Mouse (Mus musculus): ENCODE data around the gene Antxr1. TPM values are rescaled to one million over a fixed set of nuclear protein-coding genes. Genes with fewer than 3 reads are reported as not detected.

Antxr1 gene
- polyA plus RNA-seq, 1 experiment from 2014 or later, result 25.1 TPM

DNA sequence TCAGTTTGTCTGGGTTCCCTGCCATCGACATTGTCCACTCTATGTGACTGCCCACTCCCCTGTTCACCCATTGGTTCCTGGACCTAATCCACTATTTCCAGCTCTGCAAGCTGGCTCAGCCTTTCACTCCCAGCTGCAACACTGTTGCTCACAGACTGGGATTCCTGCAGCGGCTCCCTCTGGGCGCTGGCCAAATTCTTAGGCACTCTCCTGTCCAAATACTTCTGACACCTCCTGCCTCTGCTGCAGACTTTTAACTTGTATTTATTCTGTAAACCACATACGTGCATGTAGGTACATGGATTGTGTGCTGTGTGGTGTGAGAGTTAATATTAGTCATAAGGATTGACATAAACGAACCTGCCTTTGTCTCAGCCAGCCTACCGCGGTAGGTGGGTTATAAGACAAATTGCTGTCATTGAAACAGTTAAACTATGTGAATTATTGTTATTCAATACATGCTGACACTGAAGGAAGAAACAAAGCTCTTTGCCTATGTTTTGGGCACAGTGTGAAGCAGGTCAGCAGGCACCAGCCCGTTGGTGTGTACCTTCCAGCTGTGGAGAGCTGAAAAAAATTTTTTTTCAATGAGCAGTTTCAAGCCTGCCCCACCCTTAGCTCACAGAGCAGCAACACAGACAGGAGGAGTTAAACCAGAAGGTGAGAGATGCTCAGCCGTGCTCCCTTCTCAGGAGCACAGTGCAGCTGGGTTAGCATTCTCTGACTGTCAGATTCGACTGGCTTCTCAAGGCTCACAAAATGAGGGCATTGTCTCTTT is 112.6 kb downstream of the Antxr1 start:
- in situ Hi-C loops (cut with MboI; ENCODE audit: low pct_unique_long_range_greater_than_20kb), result loop anchor here (5.0 kb wide), 1 partner anchor 54 kb away; no protein-coding TSS in a partner anchor
- no peaks in the 10 kb centered on the region for H3K27me3 ChIP-seq
- ATAC-seq (no peak), DNase-seq (ENCODE audit: low read depth, low spot score) (no peak)
- ChIA-PET CTCF (interaction anchor here (1.0 to 2.1 kb wide), 2 partner anchors 14 to 15 kb away, joined by 3 to 5 read pairs; no protein-coding TSS in a partner anchor), POLR2A (no interaction called here)
- no peak for TF ChIP-seq CTCF (IDR thresholded peaks at IDR 0.05)

DNA sequence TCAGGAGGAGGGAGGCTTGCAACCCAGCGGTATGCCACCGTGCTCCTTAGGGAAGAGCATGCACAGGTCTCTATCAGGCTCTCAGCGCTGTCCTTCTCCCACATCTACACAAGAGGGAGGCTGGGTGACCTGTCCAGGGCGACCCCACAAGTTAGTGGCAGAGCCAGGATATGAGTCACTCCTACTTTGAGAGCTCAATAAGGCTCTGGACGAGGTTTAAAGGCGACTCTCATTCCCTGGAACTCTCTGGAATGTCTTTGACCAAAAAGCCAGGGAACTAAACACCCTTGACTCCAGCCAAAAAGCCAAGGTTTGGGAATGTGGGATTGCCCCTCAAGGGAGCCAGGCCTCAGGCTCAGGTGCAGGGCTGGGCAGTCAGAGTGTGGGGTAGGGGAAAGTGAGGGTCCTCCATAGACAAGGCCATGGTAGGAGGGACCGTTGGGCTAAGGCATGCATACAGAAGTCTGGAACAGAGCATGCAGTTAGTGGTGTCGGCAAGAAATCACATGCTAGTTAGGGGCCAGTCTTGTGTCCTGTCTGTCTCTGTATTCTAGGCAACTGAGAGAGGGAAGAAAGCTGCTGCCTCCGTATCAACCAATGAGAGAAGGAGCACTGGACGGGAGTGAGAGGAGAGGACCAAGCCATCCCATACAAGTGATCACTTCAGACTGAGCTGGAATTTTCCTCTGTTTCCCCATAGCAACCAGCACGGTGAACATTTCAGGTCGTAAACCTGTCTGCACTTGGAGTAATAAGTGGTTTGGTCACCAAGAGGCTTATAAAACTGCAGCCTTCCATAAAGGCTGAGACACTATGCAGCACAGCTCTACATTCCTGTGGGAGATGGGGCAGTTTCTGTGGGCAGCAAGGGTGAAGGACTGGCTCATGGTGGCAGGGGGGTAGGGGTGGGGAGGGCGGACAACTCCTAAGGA is 116.3 kb downstream of the Antxr1 start:
- DNase-seq (ENCODE audit: low read depth, low spot score), result peak; percentile 77
- ATAC-seq, result peak; percentile 86
- in situ Hi-C loops (cut with MboI; ENCODE audit: low pct_unique_long_range_greater_than_20kb), result no loop called here
- ChIA-PET POLR2A (interaction anchor here (0.6 kb wide), 1 partner anchor 32 kb away, joined by 4 read pairs; no protein-coding TSS in a partner anchor), CTCF (interaction anchor here (0.9 to 1.0 kb wide), 2 partner anchors 14 to 35 kb away, joined by 3 to 4 read pairs; no protein-coding TSS in a partner anchor)
- no peaks in the 10 kb centered on the region for H3K27me3 ChIP-seq
- TF ChIP-seq CTCF (IDR thresholded peaks at IDR 0.05), result no peak

DNA sequence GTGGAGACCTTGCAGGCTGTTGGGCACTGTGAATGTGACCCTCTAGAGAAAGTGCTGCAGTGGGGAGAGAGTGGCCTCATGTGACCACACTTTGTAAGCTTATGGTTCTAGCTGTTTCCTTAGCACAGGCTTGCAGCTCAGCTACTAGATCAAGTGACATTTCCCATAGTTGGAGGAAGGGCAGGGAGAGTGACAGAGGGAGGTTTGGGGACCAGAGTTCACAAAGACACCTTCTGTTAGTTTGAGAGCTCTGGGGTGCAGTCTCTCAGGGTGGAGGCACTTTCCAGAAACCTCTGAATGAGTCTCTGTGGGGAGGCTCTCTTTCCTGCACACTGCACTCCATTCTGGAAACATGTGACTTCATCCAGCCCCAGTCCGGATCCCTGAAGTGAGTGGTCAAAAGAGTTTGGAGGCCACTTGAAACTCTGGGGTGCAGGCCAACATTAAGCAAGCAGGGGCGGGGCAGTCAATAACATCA is 119.5 kb downstream of the Antxr1 start:
- ChIA-PET CTCF (interaction anchor here (1.7 kb wide), 1 partner anchor 9 kb away, joined by 4 read pairs; no protein-coding TSS in a partner anchor), POLR2A (no interaction called here)
- no peak for TF ChIP-seq CTCF (IDR thresholded peaks at IDR 0.05)
- H3K27me3 ChIP-seq, result no peaks in the 10 kb centered on the region
- in situ Hi-C loops (cut with MboI; ENCODE audit: low pct_unique_long_range_greater_than_20kb), result no loop called here
- DNase-seq (ENCODE audit: low read depth, low spot score), result no peak
- no peak for ATAC-seq

DNA sequence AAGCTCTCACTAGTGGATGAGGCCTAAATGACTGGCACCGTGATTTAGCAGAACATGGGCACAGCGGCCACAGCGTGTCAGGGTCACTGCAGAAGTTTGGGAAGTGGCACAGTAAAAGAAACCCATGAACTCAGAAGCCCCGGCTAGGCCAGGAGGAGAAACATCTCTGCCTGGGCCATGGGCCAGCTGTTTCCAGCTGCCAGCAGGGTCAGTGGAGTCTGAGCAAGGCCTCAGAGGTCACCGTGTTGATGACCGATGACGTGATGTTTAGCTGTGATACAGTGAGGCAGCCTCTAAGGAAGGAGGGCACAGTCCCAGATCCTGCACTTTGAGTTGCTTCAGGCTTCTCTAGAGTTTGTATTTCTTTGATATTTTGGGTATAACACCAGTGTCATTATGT is 122.4 kb downstream of the Antxr1 start:
- no peak for ATAC-seq

DNA sequence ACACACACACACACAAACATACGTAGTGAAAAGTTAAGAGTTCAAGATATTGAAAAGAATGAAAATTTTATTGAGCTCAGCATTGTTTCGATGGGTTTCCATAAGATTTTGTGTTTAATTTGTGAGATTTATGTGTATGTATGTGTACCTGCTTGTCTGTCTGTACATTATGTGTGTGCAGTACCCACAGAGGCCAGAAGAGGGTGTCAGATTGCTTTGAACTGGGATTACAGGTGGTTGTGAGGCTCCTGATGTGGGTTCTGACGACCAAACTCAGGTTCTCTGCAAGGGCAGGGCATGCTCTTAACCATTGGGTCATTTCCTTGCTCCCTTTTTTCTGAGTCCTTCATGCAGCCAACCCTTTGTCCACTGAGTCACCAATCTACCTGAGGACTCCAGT is 124.1 kb downstream of the Antxr1 start:
- DNase-seq (ENCODE audit: low read depth, low spot score), result no peak
- no peaks in the 10 kb centered on the region for H3K27me3 ChIP-seq
- no peak for ATAC-seq
- in situ Hi-C loops (cut with MboI; ENCODE audit: low pct_unique_long_range_greater_than_20kb), result no loop called here
- ChIA-PET CTCF (interaction anchor here (0.7 kb wide), 1 partner anchor 14 kb away, joined by 3 read pairs; no protein-coding TSS in a partner anchor), POLR2A (no interaction called here)
- TF ChIP-seq CTCF (IDR thresholded peaks at IDR 0.05), result no peak

More for the DNA sequence above, 122.4 kb downstream of the Antxr1 start:
- TF ChIP-seq CTCF (IDR thresholded peaks at IDR 0.05), result no peak
- no peak for DNase-seq (ENCODE audit: low read depth, low spot score)
- no peaks in the 10 kb centered on the region for H3K27me3 ChIP-seq
- ChIA-PET POLR2A (no interaction called here), CTCF (no interaction called here)
- in situ Hi-C loops (cut with MboI; ENCODE audit: low pct_unique_long_range_greater_than_20kb), result no loop called here

DNA sequence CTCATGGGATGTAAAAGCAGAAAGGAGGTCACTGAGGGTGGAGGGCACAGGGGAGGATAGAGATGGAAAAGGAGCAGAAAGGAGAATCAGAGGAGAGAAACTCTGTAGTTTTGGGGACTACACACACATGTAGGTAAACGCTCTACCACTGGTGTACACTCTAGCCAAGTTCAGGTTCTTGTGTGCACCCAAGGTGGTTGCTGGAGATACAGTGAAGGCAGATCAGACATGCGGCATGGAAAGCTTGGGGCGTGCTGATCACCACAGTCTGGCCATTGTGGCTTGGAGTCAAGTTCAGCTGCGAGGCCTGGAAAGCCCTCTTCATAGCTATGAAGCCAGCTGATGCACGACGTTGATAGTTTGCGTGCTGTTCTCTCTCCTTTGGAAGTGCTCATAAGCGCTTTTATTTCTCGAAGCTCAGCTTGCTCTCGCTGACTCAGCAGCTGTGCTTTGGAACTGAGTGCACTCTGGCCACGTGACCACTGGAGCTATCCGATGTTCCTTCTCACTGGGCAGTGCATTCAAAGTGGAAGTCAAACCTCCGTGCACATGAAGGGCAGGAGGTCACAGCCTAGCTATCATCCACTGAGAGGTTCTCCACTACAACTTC is 128.1 kb downstream of the Antxr1 start:
- ChIA-PET POLR2A (no interaction called here), CTCF (no interaction called here)
- H3K27me3 ChIP-seq, result no peaks in the 10 kb centered on the region
- in situ Hi-C loops (cut with MboI; ENCODE audit: low pct_unique_long_range_greater_than_20kb), result no loop called here
- TF ChIP-seq CTCF (IDR thresholded peaks at IDR 0.05), result no peak
- DNase-seq (ENCODE audit: low read depth, low spot score), result no peak
- ATAC-seq, result no peak

DNA sequence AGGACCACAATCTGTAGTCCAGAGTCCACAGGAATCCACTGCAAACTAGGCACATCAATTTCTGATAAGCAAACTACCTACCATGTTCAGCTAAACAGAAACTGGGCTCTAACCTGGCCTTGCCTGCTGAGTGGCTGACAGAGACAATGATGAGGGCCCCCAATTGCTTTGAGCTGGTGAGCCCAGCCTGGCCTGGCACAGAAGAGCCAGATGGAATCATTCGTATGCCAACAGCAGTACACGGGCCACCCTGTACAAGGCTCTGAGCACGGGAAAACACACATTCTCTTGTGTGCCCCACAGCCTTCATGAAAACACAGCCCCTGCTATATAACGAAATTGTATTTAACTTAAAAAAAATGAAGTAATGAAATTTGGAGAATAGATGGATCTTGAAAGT is 128.8 kb downstream of the Antxr1 start:
- DNase-seq (ENCODE audit: low read depth, low spot score), result no peak
- TF ChIP-seq CTCF (IDR thresholded peaks at IDR 0.05), result no peak
- POLR2A ChIA-PET, result no interaction called here
- in situ Hi-C loops (cut with MboI; ENCODE audit: low pct_unique_long_range_greater_than_20kb), result no loop called here
- H3K27me3 ChIP-seq, result no peaks in the 10 kb centered on the region
- ATAC-seq, result no peak
- CTCF ChIA-PET, result interaction anchor here (1.0 kb wide), 1 partner anchor 9 kb away, joined by 4 read pairs; no protein-coding TSS in a partner anchor

DNA sequence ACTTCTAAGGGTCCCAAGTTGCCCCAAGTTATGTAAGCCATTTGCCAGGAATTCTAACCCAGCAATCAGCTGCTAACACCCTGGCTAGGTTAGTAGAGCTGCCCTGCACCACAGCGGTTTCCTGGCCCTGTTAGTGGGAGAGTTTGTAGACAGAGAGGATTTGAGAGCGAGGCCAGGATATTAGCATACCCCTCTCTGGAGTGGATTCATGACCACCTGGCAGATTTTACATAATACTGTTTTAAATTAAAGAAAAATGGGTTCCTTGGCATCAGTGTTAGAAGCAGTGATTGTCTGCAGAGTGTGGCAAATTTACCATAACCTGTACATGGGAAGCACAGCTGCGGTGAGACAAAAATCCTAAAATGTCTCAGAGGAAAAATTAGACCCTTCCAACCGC is 132.2 kb downstream of the Antxr1 start:
- no peak for ATAC-seq
- ChIA-PET CTCF (interaction anchor here (1.6 kb wide), 1 partner anchor 9 kb away, joined by 5 read pairs; no protein-coding TSS in a partner anchor), POLR2A (no interaction called here)
- no peak for DNase-seq (ENCODE audit: low read depth, low spot score)
- TF ChIP-seq CTCF (IDR thresholded peaks at IDR 0.05), result no peak
- H3K27me3 ChIP-seq, result no peaks in the 10 kb centered on the region
- in situ Hi-C loops (cut with MboI; ENCODE audit: low pct_unique_long_range_greater_than_20kb), result no loop called here

DNA sequence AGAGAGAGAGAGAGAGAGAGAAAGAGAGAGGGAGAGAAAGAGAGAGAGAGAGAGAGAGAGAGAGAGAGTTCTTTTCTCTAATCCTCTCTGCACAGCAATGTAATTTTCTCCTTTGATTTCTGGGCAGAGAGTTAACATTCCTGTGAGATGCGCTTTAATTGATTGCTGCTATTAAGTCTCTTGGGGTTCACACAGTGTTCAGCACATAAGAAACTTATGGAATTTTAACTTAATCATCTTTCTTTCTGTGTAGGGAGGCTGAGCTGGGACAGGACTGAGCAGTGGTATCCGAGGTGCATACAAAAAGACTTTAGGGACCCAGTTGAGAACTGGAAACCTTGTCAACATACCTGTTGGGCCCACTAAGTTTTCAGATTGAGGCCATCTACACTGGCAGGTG is 132.6 kb downstream of the Antxr1 start:
- DNase-seq (ENCODE audit: low read depth, low spot score), result no peak
- no peak for TF ChIP-seq CTCF (IDR thresholded peaks at IDR 0.05)
- ChIA-PET POLR2A (interaction anchor here (0.7 kb wide), 1 partner anchor 114 kb away, joined by 3 read pairs; no protein-coding TSS in a partner anchor), CTCF (interaction anchor here (1.0 kb wide), 1 partner anchor 10 kb away, joined by 3 read pairs; no protein-coding TSS in a partner anchor)
- H3K27me3 ChIP-seq, result no peaks in the 10 kb centered on the region
- in situ Hi-C loops (cut with MboI; ENCODE audit: low pct_unique_long_range_greater_than_20kb), result no loop called here
- ATAC-seq, result no peak

DNA sequence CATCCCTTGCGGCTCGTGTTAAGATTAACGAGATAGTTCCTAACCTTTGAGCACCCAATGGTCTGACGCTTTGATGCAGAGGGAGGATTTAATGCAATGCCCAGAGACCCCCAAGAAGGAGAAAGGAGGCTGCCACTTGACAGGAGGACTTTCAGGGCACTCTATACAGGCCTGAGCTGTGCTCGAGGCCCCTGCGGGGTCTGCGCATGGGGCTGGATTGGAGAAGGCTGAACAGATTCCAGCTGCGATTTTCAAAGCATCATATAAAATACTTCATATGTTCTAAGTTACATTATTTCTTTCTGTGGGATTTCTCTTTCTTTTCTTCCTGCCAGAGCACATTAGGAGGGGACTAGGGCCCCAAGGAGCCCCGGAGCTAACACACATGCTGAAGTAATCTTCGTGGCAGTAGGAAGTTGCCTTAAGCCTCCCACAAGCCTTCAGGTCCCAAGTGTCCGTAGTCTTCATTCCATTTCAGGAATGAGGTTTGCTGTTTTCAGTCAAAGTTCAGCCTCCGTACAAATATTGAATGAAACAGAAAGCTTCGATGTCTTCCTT is 133.5 kb downstream of the Antxr1 start:
- CTCF ChIA-PET, result interaction anchor here (1.0 kb wide), 1 partner anchor 9 kb away, joined by 3 read pairs; no protein-coding TSS in a partner anchor

More for the DNA sequence above, 133.5 kb downstream of the Antxr1 start:
- in situ Hi-C loops (cut with MboI; ENCODE audit: low pct_unique_long_range_greater_than_20kb), result no loop called here
- POLR2A ChIA-PET, result interaction anchor here (0.7 kb wide), 1 partner anchor 115 kb away, joined by 3 read pairs; no protein-coding TSS in a partner anchor
- no peak for TF ChIP-seq CTCF (IDR thresholded peaks at IDR 0.05)
- no peak for DNase-seq (ENCODE audit: low read depth, low spot score)
- H3K27me3 ChIP-seq, result no peaks in the 10 kb centered on the region
- no peak for ATAC-seq

Data from Patski (cell line).